Mouse (Mus musculus): Measurements from ENCODE around the gene Mthfs.
"Not testable (repeated sequence)": the region's sequence is repeated elsewhere in the genome, so short reads cannot be mapped to it uniquely, and the experiment has no call there.

DNA sequence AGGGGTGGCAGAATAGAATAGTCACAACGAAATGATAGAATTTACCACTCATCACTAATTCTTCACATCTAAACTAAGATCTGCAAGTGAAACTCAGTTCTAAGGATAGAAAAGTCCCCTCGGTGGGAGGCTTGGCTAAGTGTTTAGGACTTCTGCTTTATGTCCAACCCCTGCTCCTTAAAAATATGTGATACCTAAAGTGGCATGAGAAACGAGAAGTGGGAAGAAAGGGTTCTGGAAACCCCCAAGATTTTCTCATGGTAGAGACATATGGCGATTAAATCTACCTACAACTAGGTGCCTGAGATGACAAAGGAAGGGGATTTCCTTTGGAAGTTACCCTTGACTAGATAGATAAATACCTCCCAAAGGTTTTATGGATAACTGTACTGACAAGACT, 31.0 kb upstream of the Mthfs start:
- not testable (repeated sequence) for TF ChIP-seq POLR2A (IDR thresholded peaks at IDR 0.05; ENCODE audit: control insufficient read depth, low read depth, low read length); CTCF (IDR thresholded peaks at IDR 0.05; ENCODE audit: control insufficient read depth, insufficient read depth, insufficient replicate concordance, low read depth, low read length)

Data from testis, adult 2 months (tissue).